Mouse (Mus musculus) brain, embryonic 14.5 days (tissue): ENCODE measurements at regions not wholly inside any gene's neighbourhood (a gene's known extent, or its start where the extent isn't known, plus 50 kb on each side); places are given as distances from the start of the nearest gene placed in this dataset.

ENCODE experiments used
- CTCF ChIP-seq: fragments of 200-500 bp; IDR thresholded peaks from 2 replicates; pipeline ENCODE4 v1.5.1; 2012; ENCODE audit warnings: inconsistent platforms, mild to moderate bottlenecking, moderate library complexity, borderline replicate concordance; ENCODE audit not compliant: insufficient read depth, insufficient read length; ENCODE audit errors: extremely low read depth
- POLR2A ChIP-seq: fragments of 200-500 bp; IDR thresholded peaks from 2 replicates; pipeline ENCODE4 v1.6.1; 2012; ENCODE audit warnings: mild to moderate bottlenecking, inconsistent platforms, borderline replicate concordance; ENCODE audit not compliant: poor library complexity, insufficient read depth, insufficient read length, severe bottlenecking; ENCODE audit errors: extremely low read depth

GRCm38 (mm10) chr2:51682745-51683144 is 55.4 kb downstream of the Tas2r134 start:
- TF ChIP-seq CTCF = no peak
- no peak for TF ChIP-seq POLR2A
